ENCODE assay signal across 12 mouse cellular contexts in genomic region chr19:10482703-10483102, GRCm38 (mm10). TPM values are rescaled to one million over a fixed set of nuclear protein-coding genes. Genes with fewer than 3 reads are reported as not detected.
DNase-seq lines count a peak whose midpoint lies in the region; ATAC-seq and TF ChIP-seq lines count a peak whose summit lies in the region.
"Had no signal": no experiment of that assay in that cellular context is flagged by ENCODE, and none has a peak within 500 bp of the region (broad histone marks: within the 10 kb centered on the region; RNA-seq: fewer than 3 reads in every experiment).

Gene Ppp1r32, minus strand, starts transcription at chr19:10482928.

- peaks cover 4% of the 10 kb centered on the region; the same call in 1 of the 2 replicates for H3K4me1 ChIP-seq in embryonic facial prominence, embryonic 14.5 days (ENCODE audit: control insufficient read depth, insufficient read depth, low read length)
- H3K4me1 ChIP-seq in limb, embryonic 10.5 days = peaks cover 5% of the 10 kb centered on the region; the same call in 1 of the 2 replicates
- H3K4me1 ChIP-seq in kidney, adult 2 months (ENCODE audit: control insufficient read depth, insufficient read depth, low read length) = no peaks in the 10 kb centered on the region
- H3K4me1 ChIP-seq: limb, embryonic 12.5 days had no signal

- no peak within 1 kb of the TSS for H3K27ac ChIP-seq in embryonic facial prominence, embryonic 14.5 days (replicated peaks; ENCODE audit: low read depth, low read length)
- H3K27ac ChIP-seq in limb, embryonic 10.5 days = no peak within 1 kb of the TSS
- no peak within 1 kb of the TSS for H3K27ac ChIP-seq in kidney, adult 2 months (ENCODE audit: insufficient read depth, low read depth, low read length)
- H3K27ac ChIP-seq: embryonic facial prominence, embryonic 12.5 days; limb, embryonic 12.5 days had no signal

- TF ChIP-seq CTCF in kidney, adult 2 months (conservative IDR thresholded peaks at IDR 0.05; ENCODE audit: insufficient read depth, insufficient read length, low read depth, low read length) = no peak

- peak; percentile 76 for ATAC-seq in embryonic facial prominence, embryonic 14.5 days (ENCODE audit: low read depth)
- ATAC-seq: activated CD4-positive, CD25-positive, alpha-beta regulatory T cell, adult 4 months had no signal

- TF ChIP-seq POLR2A in kidney, adult 2 months (IDR thresholded peaks at IDR 0.05; ENCODE audit: low read depth, low read length) = no peak

- peak; percentile 24 to 36 for DNase-seq in cerebellum, postnatal 14 days
- no peak for DNase-seq in cerebellum, adult 11-12 months
- DNase-seq in embryonic facial prominence, embryonic 14.5 days (ENCODE audit: low spot score) = peak; percentile 68
- DNase-seq in limb, embryonic 10.5 days (ENCODE audit: low spot score) = peak; percentile 62
- DNase-seq in retina, embryonic 14.5 days (ENCODE audit: low spot score) = peak; percentile 93
- DNase-seq in right cerebral cortex, postnatal 14 days = no peak
- no peak for DNase-seq in adrenal gland, adult (ENCODE audit: inconsistent age in 2 of 2, low spot score in 1 of 2)
- no peak for DNase-seq in kidney, adult 2 months

- no peak within 1 kb of the TSS for H3K4me3 ChIP-seq in embryonic facial prominence, embryonic 14.5 days (ENCODE audit: low read depth, low read length)
- H3K4me3 ChIP-seq in limb, embryonic 10.5 days = no peak within 1 kb of the TSS
- no peak within 1 kb of the TSS for H3K4me3 ChIP-seq in kidney, adult 2 months (ENCODE audit: insufficient read depth, low read depth, low read length)
- H3K4me3 ChIP-seq: embryonic facial prominence, embryonic 12.5 days; limb, embryonic 12.5 days; myocyte had no signal

- H3K9ac ChIP-seq in embryonic facial prominence, embryonic 14.5 days (ENCODE audit: low read depth, low read length) = no peak within 1 kb of the TSS
- H3K9ac ChIP-seq: embryonic facial prominence, embryonic 12.5 days; limb, embryonic 12.5 days had no signal

- no peak within 1 kb of the TSS for H3K4me2 ChIP-seq in embryonic facial prominence, embryonic 14.5 days (ENCODE audit: low read depth, low read length)
- H3K4me2 ChIP-seq: embryonic facial prominence, embryonic 12.5 days; limb, embryonic 12.5 days had no signal

- no peaks in the 10 kb centered on the region for H3K27me3 ChIP-seq in embryonic facial prominence, embryonic 14.5 days (replicated peaks; ENCODE audit: control insufficient read depth, insufficient read depth, low read length)
- H3K27me3 ChIP-seq in limb, embryonic 10.5 days (ENCODE audit: low read depth, poor library complexity, severe bottlenecking) = peaks cover 14% of the 10 kb centered on the region; the same call in 1 of the 2 replicates
- no peaks in the 10 kb centered on the region for H3K27me3 ChIP-seq in kidney, adult 2 months (replicated peaks; ENCODE audit: control insufficient read depth, insufficient read depth, low read length)
- H3K27me3 ChIP-seq: embryonic facial prominence, embryonic 12.5 days had no signal

- H3K36me3 ChIP-seq in embryonic facial prominence, embryonic 14.5 days (ENCODE audit: control insufficient read depth, insufficient read depth, low read length) = no peaks in the 10 kb centered on the region
- H3K36me3 ChIP-seq in limb, embryonic 10.5 days = no peaks in the 10 kb centered on the region
- H3K36me3 ChIP-seq in kidney, adult 2 months (ENCODE audit: control insufficient read depth, insufficient read depth, low read length) = no peaks in the 10 kb centered on the region
- H3K36me3 ChIP-seq: embryonic facial prominence, embryonic 12.5 days; limb, embryonic 12.5 days had no signal

- 35% methylated on average over 6 of the region's 6 CpGs for WGBS in embryonic facial prominence, embryonic 14.5 days
- 33% methylated on average over 6 of the region's 6 CpGs for WGBS in limb, embryonic 10.5 days
- 48% methylated on average over 6 of the region's 6 CpGs for WGBS in kidney, adult 2 months

- H3K9me3 ChIP-seq in embryonic facial prominence, embryonic 14.5 days (ENCODE audit: control insufficient read depth, low read length) = no peaks in the 10 kb centered on the region
- H3K9me3 ChIP-seq in limb, embryonic 10.5 days (replicated peaks) = no peaks in the 10 kb centered on the region
- H3K9me3 ChIP-seq: embryonic facial prominence, embryonic 12.5 days; limb, embryonic 12.5 days had no signal

RNA-seq across cellular contexts. Expression of gene Ppp1r32, which starts in this region (rescaled TPM):
- 0.45 and 2.5 TPM in 2 replicates for polyA plus RNA-seq in embryonic facial prominence, embryonic 14.5 days (2014; fragmentation: Nextera tagmentation; extraction: Ambion mirVana)
- polyA plus RNA-seq in limb, embryonic 10.5 days (2016; fragmentation: Nextera tagmentation; extraction: Ambion mirVana) = not detected in 2 replicates
- polyA plus RNA-seq in kidney, adult 2 months (2012; rRNA removed) = 0.37 and 0.66 TPM in 2 replicates
- polyA plus RNA-seq: limb, embryonic 12.5 days had no signal

Comparison
In these comparisons a context has a peak if more than half of its experiments do, and no peak if none do; other contexts are left out.
1. DNase-seq: peak in cerebellum, postnatal 14 days (2 of 2), embryonic facial prominence, embryonic 14.5 days (single experiment) and retina, embryonic 14.5 days (single experiment); none in cerebellum, adult 11-12 months (single experiment), right cerebral cortex, postnatal 14 days (single experiment), adrenal gland, adult (0 of 2) and kidney, adult 2 months (single experiment).
2. Peak in DNase-seq in limb, embryonic 10.5 days; RNA of the gene not detected or under 1 TPM.